Mouse (Mus musculus) frontal cortex, postnatal 14 days (tissue): ENCODE measurements at regions not wholly inside any gene's neighbourhood (a gene's known extent, or its start where the extent isn't known, plus 50 kb on each side); places are given as distances from the start of the nearest gene placed in this dataset.
A peak's percentile ranks its signal among the peaks of the same experiment; 100 is the strongest.

Source experiments
- DNase-seq, 2 experiments: peaks; one replicate each; pipeline ENCODE4 v3.0.0; 2022; ENCODE audit warnings: low spot score in 2 of 2

DNA sequence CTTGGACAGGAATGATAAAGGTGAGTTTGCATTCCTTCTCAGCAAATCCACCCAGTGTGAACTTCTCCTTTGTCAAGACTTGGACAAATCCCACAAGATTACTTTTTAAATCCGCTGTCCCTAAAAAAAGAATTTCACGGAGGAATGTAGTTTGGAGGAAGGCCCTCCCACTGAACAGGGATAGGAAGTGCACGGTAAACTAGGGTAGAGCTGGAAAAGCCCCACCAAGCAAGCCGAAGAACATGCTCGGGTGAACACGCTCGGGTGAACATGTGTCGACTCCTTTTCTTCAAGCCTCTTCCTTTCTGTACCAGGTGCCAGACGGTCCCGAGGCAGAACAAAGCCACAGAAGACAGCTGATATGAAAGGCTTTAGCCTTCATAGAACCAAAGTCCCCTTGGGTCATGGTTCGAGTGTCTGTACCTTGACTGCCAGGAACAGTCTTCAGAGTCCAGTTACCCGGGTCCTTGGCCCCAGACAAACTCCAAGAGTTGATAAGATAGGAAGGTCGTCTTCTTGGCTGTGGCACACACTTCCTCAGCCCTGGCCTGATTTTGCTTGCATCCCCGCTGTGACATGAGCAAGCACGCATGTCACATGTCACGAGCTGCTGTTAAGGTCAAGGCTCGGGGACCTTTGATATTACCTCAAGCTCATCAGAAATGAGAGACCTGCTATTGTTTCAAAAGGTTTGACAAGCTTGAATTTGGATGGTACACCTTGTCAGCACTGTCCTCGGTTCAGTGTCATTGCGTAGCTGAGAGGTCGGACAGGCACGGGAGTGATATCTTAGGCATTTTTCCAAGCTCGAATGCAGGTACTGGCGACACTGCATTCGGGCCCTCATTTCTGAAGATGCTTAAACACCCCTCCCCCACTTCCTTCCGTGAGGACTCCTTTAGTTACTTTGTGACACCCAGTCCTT lies 51.5 kb upstream of the Ryk start:
- no peak for DNase-seq

DNA sequence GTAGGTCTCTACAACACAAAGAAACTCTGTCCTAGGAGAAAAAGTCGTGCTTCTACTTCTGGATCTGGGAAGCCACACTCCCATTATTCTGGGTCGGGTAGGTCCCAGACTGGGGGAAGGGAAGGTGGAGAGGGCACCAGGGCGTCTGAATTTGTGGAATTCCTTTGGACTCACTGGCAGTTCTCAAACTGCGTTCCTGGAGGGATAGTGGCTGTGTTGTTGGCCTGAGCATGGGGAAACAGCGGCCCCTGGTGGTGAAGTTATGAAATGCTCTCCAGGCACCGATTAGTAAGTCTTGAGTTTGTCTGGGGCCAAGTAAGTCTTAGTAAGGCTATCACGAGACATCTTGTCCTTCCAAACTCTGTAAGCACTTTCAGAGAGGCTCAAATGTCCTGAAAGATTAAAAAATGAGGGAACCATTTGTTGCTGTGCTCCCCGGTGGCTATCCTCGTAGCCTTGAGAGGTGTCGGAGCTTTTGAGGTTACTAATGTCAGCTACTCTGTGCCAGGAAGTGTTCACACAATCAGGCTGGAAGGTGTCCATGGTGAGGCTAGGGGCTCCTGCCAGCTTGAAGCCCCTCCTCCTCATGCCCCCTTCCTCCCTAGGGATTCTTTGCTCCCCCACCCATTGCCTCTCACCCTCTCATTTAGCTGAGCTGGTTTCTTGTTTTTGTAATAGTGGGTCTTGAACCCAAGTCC lies 50.2 kb upstream of the Ryk start:
- peak; percentile 74 to 89 for DNase-seq
